Mouse (Mus musculus): ENCODE results near the gene Gm13278.
"Not testable (repeated sequence)": the region's sequence is repeated elsewhere in the genome, so short reads cannot be mapped to it uniquely, and the experiment has no call there.

DNA sequence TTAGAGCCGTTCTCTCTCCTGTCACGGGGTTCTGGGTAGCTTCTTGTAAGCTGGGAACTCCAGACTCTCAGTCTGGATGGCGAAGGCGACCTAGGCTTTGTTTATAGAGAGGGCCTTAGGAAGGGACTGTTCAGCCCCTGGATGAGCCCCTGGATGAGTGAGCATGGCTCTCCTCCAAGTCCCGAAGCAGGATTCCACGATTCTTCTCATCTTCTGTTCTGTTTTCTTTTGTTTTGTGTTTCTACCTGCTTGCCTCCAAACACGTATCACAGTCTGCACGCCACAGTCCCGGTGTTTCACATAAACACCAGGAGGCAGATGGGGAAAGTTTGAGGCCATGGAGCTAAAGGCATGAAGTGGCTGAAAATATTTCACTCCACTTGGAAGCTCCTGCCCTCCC is 32.6 kb upstream of the Gm13278 start:
- not testable (repeated sequence) for TF ChIP-seq CTCF (IDR thresholded peaks at IDR 0.05; ENCODE audit: extremely low read depth, insufficient read depth, insufficient read length, insufficient replicate concordance); POLR2A (IDR thresholded peaks at IDR 0.05; ENCODE audit: low read depth, low read length)

Measured in spleen, adult 2 months (tissue).